Mouse (Mus musculus): Measurements from ENCODE around the gene Ercc2. TPM values are rescaled to one million over a fixed set of nuclear protein-coding genes. Genes with fewer than 3 reads are reported as not detected.

Ercc2 gene
- total RNA-seq (2021) = 10 to 100 TPM in 1 of 2 experiments, 1 to 10 TPM in 1; 8.5 to 10.7 TPM
- long read RNA-seq, experiment 1, transcript Ercc2-201 (23 exons, 3,578 nt) = major isoform, 6 of 8 reads
- long read RNA-seq, experiment 1, partial matches to known transcripts = 0 of 8 reads
- long read RNA-seq, experiment 1, other reads (novel, unspliced or antisense) = 2 of 8 reads
- long read RNA-seq, experiment 2, partial matches to known transcripts = 1 of 6 reads
- long read RNA-seq, experiment 2, other reads (novel, unspliced or antisense) = 1 of 6 reads

DNA sequence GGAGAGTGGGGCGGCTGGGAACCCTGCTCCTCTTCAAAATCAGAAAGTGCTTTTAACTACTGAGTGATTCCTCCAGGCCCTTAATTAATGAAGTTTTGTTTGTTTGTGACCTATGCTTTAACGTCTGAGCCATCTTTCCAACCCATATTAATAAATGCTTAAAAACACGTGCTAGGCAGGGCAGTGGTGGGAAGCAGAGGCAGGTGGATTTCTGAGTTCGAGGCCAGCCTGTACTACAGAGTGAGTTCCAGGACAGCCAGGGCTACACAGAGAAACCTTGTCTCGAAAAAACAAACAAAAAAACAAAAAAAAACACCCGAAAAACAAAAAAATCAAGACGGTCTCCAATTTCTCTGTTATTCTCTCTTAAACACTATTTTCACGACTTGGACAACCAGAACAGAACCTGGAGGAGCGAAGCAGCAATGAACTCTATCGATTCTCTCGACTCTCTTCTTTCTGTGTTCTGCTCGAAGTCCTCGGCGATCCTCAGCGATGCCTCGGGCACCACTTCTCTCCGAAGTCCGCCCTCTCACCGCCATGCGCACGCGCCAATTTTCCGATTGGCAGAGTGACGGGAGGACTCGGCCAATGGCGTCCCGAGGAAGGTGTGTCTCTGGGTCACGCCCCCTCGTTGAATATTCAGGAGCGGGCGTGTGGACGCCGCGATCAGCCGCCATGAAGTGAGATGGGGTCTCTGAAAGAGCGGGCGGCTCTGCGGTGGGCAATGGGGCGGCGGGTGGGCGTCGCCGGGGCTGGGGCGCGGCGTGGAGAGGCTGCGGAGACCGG, at the start of gene Ercc2:
TSS of gene Ercc2 (plus strand) at position 634 of the 789 bp plus-strand sequence.
- DNase-seq = peak; percentile 100
- Histone ChIP-seq H3K4me3 (peak within 1 kb of the TSS; percentile 83), H3K27ac (peak within 1 kb of the TSS; percentile 83)
- intact Hi-C loops (cut with DNase I) = no loop called here
- no peak for TF ChIP-seq CTCF (IDR thresholded peaks at IDR 0.05)

GRCm38 (mm10) chr7:19332709-19333352, 49.0 kb upstream of the Ercc2 start:
- peak; percentile 94 for DNase-seq
- Histone ChIP-seq H3K4me3 (peak overlapping the region; percentile 89), H3K27ac (peak overlapping the region; percentile 97)
- no peak for TF ChIP-seq CTCF (IDR thresholded peaks at IDR 0.05)
- intact Hi-C loops (cut with DNase I) = no loop called here

GRCm38 (mm10) chr7:19335583-19335982, 46.2 kb upstream of the Ercc2 start:
- no peak overlapping the region for H3K4me3 ChIP-seq
- intact Hi-C loops (cut with DNase I) = no loop called here
- TF ChIP-seq CTCF (IDR thresholded peaks at IDR 0.05) = no peak
- H3K27ac ChIP-seq = no peak overlapping the region
- DNase-seq = no peak

DNA sequence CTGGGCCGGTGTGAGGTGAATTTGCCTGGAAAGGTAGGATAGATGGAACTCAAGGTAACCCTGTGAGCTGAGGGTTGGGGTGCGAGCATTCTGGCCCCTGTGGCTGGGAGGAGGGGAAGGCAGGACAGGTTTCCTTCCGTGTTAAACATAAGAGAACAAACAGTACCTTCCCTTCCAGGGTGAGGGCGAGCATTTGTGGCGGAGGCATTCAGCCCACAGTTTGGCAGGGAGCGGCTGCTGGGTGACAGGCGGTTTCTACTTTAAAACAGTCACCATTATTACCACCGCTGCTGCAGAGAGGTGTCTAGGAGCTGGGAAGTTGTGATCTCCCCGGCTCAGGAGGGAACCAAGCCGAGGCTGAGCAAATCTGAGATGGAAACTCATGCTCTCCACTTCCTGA, 44.7 kb upstream of the Ercc2 start:
- Histone ChIP-seq H3K27ac (peak overlapping the region; percentile 25), H3K4me3 (no peak overlapping the region)
- DNase-seq = no peak
- TF ChIP-seq CTCF (IDR thresholded peaks at IDR 0.05) = no peak
- intact Hi-C loops (cut with DNase I) = no loop called here

- no peak for DNase-seq
- no peak overlapping the region for H3K4me3 ChIP-seq
- intact Hi-C loops (cut with DNase I) = no loop called here
- peak overlapping the region; percentile 62 for H3K27ac ChIP-seq
- no peak for TF ChIP-seq CTCF (IDR thresholded peaks at IDR 0.05)
Measured at GRCm38 (mm10) chr7:19338060-19338459, 43.8 kb upstream of the Ercc2 start.

GRCm38 (mm10) chr7:19338596-19338995, 43.2 kb upstream of the Ercc2 start:
- intact Hi-C loops (cut with DNase I) = no loop called here
- no peak overlapping the region for H3K4me3 ChIP-seq
- H3K27ac ChIP-seq = peak overlapping the region; percentile 62
- DNase-seq = no peak
- TF ChIP-seq CTCF (IDR thresholded peaks at IDR 0.05) = no peak

DNA sequence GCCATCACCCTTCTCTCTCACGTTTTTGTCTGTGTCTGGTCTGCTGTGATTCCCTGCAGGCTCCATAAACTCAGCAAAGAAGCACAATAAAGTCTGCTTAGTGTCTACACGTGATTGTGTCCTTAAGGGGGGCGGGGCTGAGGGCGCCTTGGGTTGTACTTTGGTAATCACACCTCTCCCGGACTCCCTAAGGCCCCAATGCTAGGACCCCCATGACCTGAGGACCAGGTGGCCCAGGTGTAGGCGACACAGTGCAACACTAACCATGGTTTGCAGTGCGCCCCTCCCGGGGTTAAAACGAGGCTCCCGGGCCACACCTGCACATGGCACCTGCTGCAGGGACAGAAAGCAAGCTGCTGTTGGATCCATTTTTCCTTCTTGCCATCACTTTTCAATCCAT, 40.6 kb upstream of the Ercc2 start:
- peak overlapping the region; percentile 76 for H3K4me3 ChIP-seq
- TF ChIP-seq CTCF (IDR thresholded peaks at IDR 0.05) = no peak
- peak overlapping the region; percentile 94 for H3K27ac ChIP-seq
- DNase-seq = no peak
- intact Hi-C loops (cut with DNase I) = no loop called here

DNA sequence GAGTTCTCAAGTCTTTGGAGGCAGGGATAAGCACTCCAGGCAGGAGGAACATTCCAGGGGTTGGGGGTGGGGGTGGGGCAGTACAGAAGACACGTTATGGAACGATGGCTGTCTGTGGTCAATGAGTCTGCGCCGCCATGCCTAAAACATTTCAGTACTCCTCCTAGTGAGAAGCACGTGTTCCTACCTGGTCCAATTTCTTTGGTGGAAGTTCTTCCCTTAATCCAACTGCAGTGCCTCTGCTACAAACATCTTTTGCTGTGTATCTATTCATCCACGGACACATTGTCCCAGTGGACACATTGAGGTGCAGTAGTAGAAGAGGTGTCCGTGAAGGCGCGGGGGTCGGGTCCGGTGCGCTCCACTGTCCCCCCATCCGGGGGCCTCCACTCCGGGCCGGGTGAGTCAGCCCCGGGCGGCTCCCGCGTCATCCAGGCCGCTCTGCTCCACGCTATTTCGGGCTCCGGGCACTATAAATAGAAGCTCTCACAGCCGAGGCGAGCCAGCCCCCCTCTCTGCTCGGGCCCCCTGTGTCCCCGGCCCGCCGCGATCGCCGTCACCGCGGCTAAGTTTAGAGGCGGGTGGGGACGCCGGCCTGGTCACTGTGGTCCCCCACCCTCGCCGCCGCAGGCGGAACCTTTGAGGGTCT, 39.9 kb upstream of the Ercc2 start:
- DNase-seq = peak; percentile 89
- intact Hi-C loops (cut with DNase I) = loop anchor here (1.0 kb wide), 1 partner anchor 42 kb away; no protein-coding TSS in a partner anchor
- Histone ChIP-seq H3K4me3 (peak overlapping the region; percentile 76), H3K27ac (peak overlapping the region; percentile 94)
- TF ChIP-seq CTCF (IDR thresholded peaks at IDR 0.05) = no peak

- Histone ChIP-seq H3K27ac (peak overlapping the region; percentile 94), H3K4me3 (peak overlapping the region; percentile 76)
- TF ChIP-seq CTCF (IDR thresholded peaks at IDR 0.05) = 0 out of 2 replicates have a peak, but pooled peaks have one; percentile 98
- DNase-seq = peak; percentile 91
- intact Hi-C loops (cut with DNase I) = loop anchor here (1.0 kb wide), 1 partner anchor 42 kb away; no protein-coding TSS in a partner anchor
Measured at GRCm38 (mm10) chr7:19342481-19343027, 39.3 kb upstream of the Ercc2 start.

- peak overlapping the region; percentile 56 for H3K4me3 ChIP-seq
- DNase-seq = peak; percentile 80
- intact Hi-C loops (cut with DNase I) = no loop called here
Measured at GRCm38 (mm10) chr7:19343210-19343808, 38.5 kb upstream of the Ercc2 start.

DNA sequence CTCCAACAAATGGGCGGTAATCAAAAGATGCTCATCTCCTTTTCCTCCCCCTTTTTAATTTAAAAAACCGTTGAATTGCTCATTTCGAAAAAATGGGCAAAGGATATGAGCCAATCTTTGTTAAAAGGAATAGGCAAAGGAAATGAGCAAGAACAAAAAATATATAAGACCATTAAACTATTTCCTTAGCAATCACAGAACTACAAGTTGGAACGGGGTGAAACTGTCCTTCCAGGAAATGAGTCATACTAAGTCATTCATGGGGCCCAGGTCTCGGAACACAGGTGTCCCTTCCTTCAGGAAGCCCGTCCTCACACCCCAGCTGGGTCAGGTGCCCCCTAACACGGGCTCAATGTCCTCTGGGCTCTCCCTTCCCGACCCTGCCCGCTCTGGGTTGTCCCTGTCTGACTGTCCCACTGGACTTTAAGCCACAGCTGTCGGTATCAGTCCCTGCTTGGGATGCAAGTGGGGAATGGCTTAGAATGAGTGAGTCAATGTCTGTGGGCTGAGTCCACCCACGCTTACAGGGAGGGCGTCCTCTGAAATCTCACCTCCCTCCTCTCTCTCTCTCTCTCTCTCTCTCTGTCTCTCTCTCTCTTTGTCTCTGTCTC, 37.5 kb upstream of the Ercc2 start, which contains the start of gene Ercc1:
TSS of gene Ercc1 (plus strand) at position 542 of the 611 bp plus-strand sequence.
- H3K27ac ChIP-seq = peak within 1 kb of the TSS; percentile 94
- intact Hi-C loops (cut with DNase I) = no loop called here
- TF ChIP-seq CTCF (IDR thresholded peaks at IDR 0.05) = no peak
- peak within 1 kb of the TSS; percentile 90 for H3K4me3 ChIP-seq
- no peak for DNase-seq

More at GRCm38 (mm10) chr7:19343210-19343808, 38.5 kb upstream of the Ercc2 start:
- H3K27ac ChIP-seq = peak overlapping the region; percentile 94
- TF ChIP-seq CTCF (IDR thresholded peaks at IDR 0.05) = peak; percentile 99; the same call in 1 of the 2 replicates
